Comparison of ENCODE assay signal across 21 mouse cellular contexts in the genomic region with DNA sequence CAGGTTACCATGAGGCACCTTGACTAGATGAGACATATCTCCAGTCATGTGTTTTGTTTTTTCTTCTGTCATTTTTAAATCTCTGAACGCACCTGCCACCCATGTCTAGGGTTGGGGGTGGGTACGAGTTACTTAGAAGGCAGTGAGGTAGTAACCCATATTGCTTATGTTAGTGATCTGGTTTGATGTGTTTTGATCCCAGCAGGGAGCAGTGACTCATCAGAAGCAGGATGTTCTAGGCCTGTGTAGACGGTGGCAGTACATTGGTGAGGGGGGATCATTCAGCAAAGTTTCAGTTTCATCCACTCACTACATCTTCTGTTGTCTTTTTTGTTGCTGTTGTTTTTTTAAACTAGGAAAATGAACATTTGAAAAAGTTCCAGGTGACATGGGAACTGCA.
DNase-seq lines count a peak whose midpoint lies in the region; ATAC-seq and TF ChIP-seq lines count a peak whose summit lies in the region.
"Had no signal": no experiment of that assay in that cellular context is flagged by ENCODE, and none has a peak within 500 bp of the region (broad histone marks: within the 10 kb centered on the region; RNA-seq: fewer than 3 reads in every experiment).

No protein-coding gene starts in this region.

- CTCF ChIA-PET in Patski (lab: Charles Lee), result no interaction called here

- TF ChIP-seq CTCF in cerebellum, adult 2 months (IDR thresholded peaks at IDR 0.05; ENCODE audit: borderline replicate concordance, insufficient read depth, low read depth, low read length), result no peak
- no peak for TF ChIP-seq CTCF in Patski (IDR thresholded peaks at IDR 0.05)

- in situ Hi-C loops in Patski (cut with MboI; ENCODE audit: low pct_unique_long_range_greater_than_20kb), result no loop called here

- no peak for ATAC-seq in Patski
- ATAC-seq in hindbrain, embryonic 11.5 days (ENCODE audit: low FRiP score), result no peak
- ATAC-seq: forebrain, embryonic 16.5 days; intestine, postnatal 0 days had no signal

- DNase-seq in cerebellum, adult 2 months, result peak; percentile 34 to 68
- no peak for DNase-seq in cerebellum, adult 11 months
- peak; percentile 55 for DNase-seq in CD4-positive helper T cell, adult 2 months (ENCODE audit: low read depth, low spot score)
- DNase-seq in Patski (ENCODE audit: low read depth, low spot score), result peak; percentile 3
- peak; percentile 29 for DNase-seq in induced T-regulatory cell, adult 2 months (ENCODE audit: low read depth)
- DNase-seq in frontal cortex, postnatal 10 days (ENCODE audit: low spot score in 2 of 2), result no peak
- DNase-seq in right cerebral cortex, postnatal 10 days (ENCODE audit: low spot score in 2 of 2), result no peak
- no peak for DNase-seq in hindbrain, embryonic 11.5 days (ENCODE audit: low spot score)
- DNase-seq: adrenal gland, postnatal 10 days; cerebellum, adult 8-10 months; embryo, embryonic 11 days; gastrocnemius, postnatal 36 days; heart, adult 18-20 months; heart, postnatal 10 days; kidney, adult 8-10 months had no signal

- H3K9ac ChIP-seq in hindbrain, embryonic 11.5 days (ENCODE audit: low read depth, low read length), result no peak overlapping the region
- H3K9ac ChIP-seq: embryonic facial prominence, embryonic 12.5 days; forebrain, embryonic 12.5 days; hindbrain, embryonic 14.5 days had no signal

- TF ChIP-seq POLR2A in cerebellum, adult 2 months (IDR thresholded peaks at IDR 0.05; ENCODE audit: borderline replicate concordance, insufficient read depth, low read length), result no peak

- H3K36me3 ChIP-seq in hindbrain, embryonic 11.5 days (ENCODE audit: control insufficient read depth, insufficient read depth, low read length), result peaks cover 13% of the 10 kb centered on the region; the same call in 1 of the 2 replicates

- H3K4me1 ChIP-seq in cerebellum, adult 2 months (ENCODE audit: control insufficient read depth, insufficient read depth, low read length), result peaks cover 12% of the 10 kb centered on the region; the same call in 1 of the 2 replicates
- H3K4me1 ChIP-seq in hindbrain, embryonic 11.5 days (replicated peaks; ENCODE audit: control insufficient read depth, insufficient read depth, low read length), result no peaks in the 10 kb centered on the region
- H3K4me1 ChIP-seq: embryonic facial prominence, embryonic 12.5 days; forebrain, embryonic 12.5 days; heart, embryonic 10.5 days had no signal

- H3K4me2 ChIP-seq in hindbrain, embryonic 11.5 days (replicated peaks; ENCODE audit: low read depth, low read length), result no peak overlapping the region
- H3K4me2 ChIP-seq: embryonic facial prominence, embryonic 12.5 days; forebrain, embryonic 12.5 days; hindbrain, embryonic 14.5 days had no signal

- POLR2A ChIA-PET in Patski (lab: Charles Lee), result no interaction called here

- H3K27ac ChIP-seq in cerebellum, adult 2 months (ENCODE audit: insufficient read depth, low read length), result no peak overlapping the region
- no peak overlapping the region for H3K27ac ChIP-seq in hindbrain, embryonic 11.5 days (ENCODE audit: low read depth, low read length)
- H3K27ac ChIP-seq: embryonic facial prominence, embryonic 12.5 days; forebrain, embryonic 12.5 days; heart, embryonic 10.5 days; hindbrain, embryonic 14.5 days had no signal

- no peaks in the 10 kb centered on the region for H3K9me3 ChIP-seq in hindbrain, embryonic 11.5 days (ENCODE audit: control insufficient read depth, low read length)
- H3K9me3 ChIP-seq: embryonic facial prominence, embryonic 12.5 days; forebrain, embryonic 12.5 days; heart, embryonic 10.5 days had no signal

- no peaks in the 10 kb centered on the region for H3K27me3 ChIP-seq in cerebellum, adult 2 months (ENCODE audit: control insufficient read depth, insufficient read depth, low read length)
- no peaks in the 10 kb centered on the region for H3K27me3 ChIP-seq in Patski
- H3K27me3 ChIP-seq in hindbrain, embryonic 11.5 days (ENCODE audit: control insufficient read depth, insufficient read depth, low read length), result no peaks in the 10 kb centered on the region
- H3K27me3 ChIP-seq: embryonic facial prominence, embryonic 12.5 days; forebrain, embryonic 12.5 days had no signal

- 18% methylated on average over 3 of the region's 3 CpGs for WGBS in cerebellum, adult 2 months
- WGBS in hindbrain, embryonic 11.5 days, result 87% methylated on average over 3 of the region's 3 CpGs

- no peak overlapping the region for H3K4me3 ChIP-seq in cerebellum, adult 2 months (replicated peaks; ENCODE audit: insufficient read depth, low read depth, low read length)
- H3K4me3 ChIP-seq in hindbrain, embryonic 11.5 days (ENCODE audit: low read depth, low read length), result no peak overlapping the region
- H3K4me3 ChIP-seq: embryonic facial prominence, embryonic 12.5 days; forebrain, embryonic 12.5 days; heart, embryonic 10.5 days had no signal

Comparison
In these comparisons a context has a peak if more than half of its experiments do, and no peak if none do; other contexts are left out.
1. DNase-seq: peak in cerebellum, adult 2 months (2 of 2), CD4-positive helper T cell, adult 2 months (single experiment), Patski (single experiment) and induced T-regulatory cell, adult 2 months (single experiment); none in cerebellum, adult 11 months (single experiment), frontal cortex, postnatal 10 days (0 of 2), right cerebral cortex, postnatal 10 days (0 of 2) and hindbrain, embryonic 11.5 days (single experiment).